24 mouse cellular contexts compared by ENCODE assay signal in genomic region chr1:90000981-90001380, GRCm38 (mm10). TPM values are rescaled to one million over a fixed set of nuclear protein-coding genes. Genes with fewer than 3 reads are reported as not detected.
DNase-seq lines count a peak whose midpoint lies in the region; TF ChIP-seq lines count a peak whose summit lies in the region.
"Had no signal": no experiment of that assay in that cellular context is flagged by ENCODE, and none has a peak within 500 bp of the region (broad histone marks: within the 10 kb centered on the region; RNA-seq: fewer than 3 reads in every experiment).

No protein-coding gene starts in this region.

- peak; percentile 34 for DNase-seq in gastrocnemius, adult 18-20 months (ENCODE audit: low spot score)
- no peak for DNase-seq in gastrocnemius, postnatal 10 days
- peak; percentile 80 for DNase-seq in heart, adult 11 months
- DNase-seq in heart, postnatal 14 days, result no peak
- no peak for DNase-seq in layer of hippocampus, adult 2 months (ENCODE audit: low spot score in 2 of 2)
- no peak for DNase-seq in layer of hippocampus, postnatal 36 days
- DNase-seq: adrenal gland, adult 8-10 months; adrenal gland, postnatal 25 days; cerebellum, adult 11-12 months; cerebellum, adult 8-10 months; cerebellum, postnatal 36 days; embryo, embryonic 11 days; heart, postnatal 36 days; kidney, adult 11 months had no signal

- peak overlapping the region; percentile 36; the same call in 1 of the 2 replicates for H3K27ac ChIP-seq in layer of hippocampus, adult 2 months
- H3K27ac ChIP-seq: embryonic facial prominence, embryonic 10.5 days; embryonic facial prominence, embryonic 13.5 days; forebrain, embryonic 12.5 days; forebrain, embryonic 15.5 days; hindbrain, embryonic 10.5 days; hindbrain, embryonic 13.5 days; intestine, embryonic 15.5 days had no signal

- TF ChIP-seq CTCF in layer of hippocampus, adult 2 months (conservative IDR thresholded peaks at IDR 0.05), result no peak

- H3K4me3 ChIP-seq in layer of hippocampus, adult 2 months, result no peak overlapping the region
- H3K4me3 ChIP-seq: embryonic facial prominence, embryonic 10.5 days; embryonic facial prominence, embryonic 13.5 days; erythroblast, embryonic 14.5 days; forebrain, embryonic 12.5 days; forebrain, embryonic 15.5 days; heart, embryonic 13.5 days; hindbrain, embryonic 10.5 days; hindbrain, embryonic 13.5 days; intestine, embryonic 15.5 days had no signal

- intact Hi-C loops in heart, postnatal 14 days (cut with DNase I), result no loop called here

RNA-seq across cellular contexts. Expression of gene Asb18, which starts 13.5 kb away (rescaled TPM):
- 10 to 100 TPM; 30.5 to 36.9 TPM for total RNA-seq in gastrocnemius, adult 18-20 months (2021)
- total RNA-seq in gastrocnemius, postnatal 10 days (2021), result 1 to 10 TPM; 5.1 to 5.8 TPM
- 10 to 100 TPM; 13.4 to 15.9 TPM for total RNA-seq in heart, postnatal 14 days (2021)
- 1 to 10 TPM; 2.5 to 3.2 TPM for total RNA-seq in layer of hippocampus, adult 2 months (2021)
- 1 to 10 TPM; 2.0 to 2.1 TPM for total RNA-seq in layer of hippocampus, postnatal 36 days (2021)
- total RNA-seq: adrenal gland, adult 8-10 months; adrenal gland, postnatal 25 days; ES-E14 had no signal

Comparison
In these comparisons a context has a peak if more than half of its experiments do, and no peak if none do; other contexts are left out.
1. DNase-seq: peak in gastrocnemius, adult 18-20 months (single experiment) and heart, adult 11 months (single experiment); none in gastrocnemius, postnatal 10 days (single experiment), heart, postnatal 14 days (0 of 2), layer of hippocampus, adult 2 months (0 of 2) and layer of hippocampus, postnatal 36 days (0 of 2).